Comparison of ENCODE assay signal across 1 mouse cellular context in the genomic region with DNA sequence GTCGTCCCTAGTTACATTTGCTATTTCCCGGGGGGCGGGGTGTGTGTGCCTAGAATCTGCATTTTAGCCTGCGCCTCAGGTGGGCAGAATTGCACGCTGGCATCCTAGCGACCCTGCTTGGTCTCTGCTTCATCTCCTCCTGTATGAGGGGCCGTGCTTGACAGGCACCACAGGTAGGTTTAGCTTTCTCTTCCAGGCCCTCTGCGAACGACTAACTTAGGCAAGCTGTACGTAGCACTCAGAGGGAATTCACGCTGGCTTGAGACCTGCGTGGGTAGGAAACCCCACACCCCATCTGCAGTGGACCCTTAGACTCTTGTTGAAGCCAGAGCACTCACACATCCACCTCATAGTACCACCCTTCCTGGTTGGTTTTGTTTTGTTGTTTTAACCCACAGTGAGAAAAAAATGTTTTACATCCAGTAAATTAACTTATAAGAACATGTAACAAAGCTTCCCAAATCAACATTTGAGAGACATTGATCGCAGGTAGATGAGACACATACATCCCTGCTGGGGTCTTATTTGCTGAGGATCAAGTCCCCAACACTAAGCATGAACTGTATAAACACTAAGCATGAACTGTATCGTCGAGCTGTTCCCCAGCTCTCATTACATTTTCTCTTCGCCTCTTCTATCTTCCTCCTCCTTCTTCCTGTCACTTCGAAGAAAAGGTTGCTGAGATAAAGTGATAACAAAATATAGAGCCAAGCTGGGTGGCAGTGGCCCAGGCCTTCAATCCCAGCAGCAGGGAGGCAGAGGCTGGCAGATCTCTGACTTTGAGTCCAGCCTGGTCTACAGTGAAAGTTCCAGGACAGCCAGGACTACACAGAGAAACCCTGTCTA.
TF ChIP-seq lines count a peak whose summit lies in the region.

No protein-coding gene starts in this region.

TF ChIP-seq in ES-E14, 5 proteins besides CTCF, POLR2A, EP300 and RAD21:
- TF ChIP-seq ZC3H11A (IDR thresholded peaks at IDR 0.05; ENCODE audit: borderline replicate concordance, low read depth, low read length) = no peak
- no peak for TF ChIP-seq ZNF384 (IDR thresholded peaks at IDR 0.05; ENCODE audit: low read depth, low read length)
- no peak for TF ChIP-seq MAFK (IDR thresholded peaks at IDR 0.05; ENCODE audit: insufficient read depth, low read depth, low read length)
- no peak for TF ChIP-seq HCFC1 (IDR thresholded peaks at IDR 0.05; ENCODE audit: borderline replicate concordance, insufficient read depth, low read length)
- no peak for TF ChIP-seq CHD2 (IDR thresholded peaks at IDR 0.05; ENCODE audit: low read depth, low read length)
